ENCODE assay signal across 8 mouse cellular contexts in the genomic region with DNA sequence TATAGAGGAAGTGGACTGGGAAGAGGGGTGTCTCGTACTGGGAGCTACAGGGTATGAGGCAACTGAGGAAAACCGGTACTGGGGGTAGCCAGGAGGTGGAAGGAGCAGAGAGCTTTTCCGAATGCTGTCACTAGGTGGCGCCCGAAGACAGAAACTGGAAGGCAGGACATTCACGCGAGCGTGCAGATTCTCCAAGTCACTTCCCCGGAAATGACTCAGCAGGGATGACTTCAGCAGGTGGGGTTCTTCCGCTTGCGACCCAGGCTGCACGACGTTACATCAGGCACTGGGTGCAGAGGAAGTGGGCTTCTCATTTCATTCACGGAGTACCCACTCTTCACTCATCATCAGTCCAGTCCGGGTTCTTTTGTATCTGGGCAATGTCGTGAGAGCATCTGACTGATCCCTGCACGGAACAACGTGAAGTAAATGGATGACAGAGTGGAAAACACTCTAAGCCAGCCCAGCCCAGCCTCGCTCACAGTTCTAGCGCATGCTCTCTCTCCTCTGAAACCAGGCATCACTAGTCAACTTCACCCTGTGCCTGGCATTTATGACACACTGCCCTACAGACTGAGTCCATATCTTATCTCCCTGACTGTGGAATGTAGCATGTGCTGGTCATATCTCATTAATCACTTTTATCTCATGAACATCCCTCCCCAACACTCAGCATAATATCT. TPM values are rescaled to one million over a fixed set of nuclear protein-coding genes. Genes with fewer than 3 reads are reported as not detected.
A peak's percentile ranks its signal among the peaks of the same experiment; 100 is the strongest.
DNase-seq lines count a peak whose midpoint lies in the region; ATAC-seq lines count a peak whose summit lies in the region.

No protein-coding gene starts in this region.

- ATAC-seq in hindbrain, embryonic 12.5 days (ENCODE audit: low FRiP score) = peak; percentile 83

- peak overlapping the region; percentile 22 for H3K4me3 ChIP-seq in hindbrain, embryonic 12.5 days

- DNase-seq in MN1 (ENCODE audit: low spot score) = peak; percentile 95
- DNase-seq in cerebellum, adult 9-10 months = peak; percentile 97
- DNase-seq in frontal cortex, adult 2 months (ENCODE audit: extremely low spot score in 1 of 2, low spot score in 1 of 2) = peak; percentile 91 to 100
- peak; percentile 97 to 98 for DNase-seq in layer of hippocampus, postnatal 14 days (ENCODE audit: low spot score in 2 of 2)
- DNase-seq in lung, postnatal 14 days = peak; percentile 96
- DNase-seq in retina, adult 2 months (ENCODE audit: low read depth, low spot score) = peak; percentile 78
- peak; percentile 95 to 98 for DNase-seq in thymus, postnatal 36 days

- H3K4me2 ChIP-seq in hindbrain, embryonic 12.5 days (replicated peaks) = peak overlapping the region; percentile 54

- H3K9me3 ChIP-seq in hindbrain, embryonic 12.5 days (replicated peaks) = no peaks in the 10 kb centered on the region

- H3K27ac ChIP-seq in hindbrain, embryonic 12.5 days = no peak overlapping the region

- 16% methylated on average over 20 of the region's 20 CpGs for WGBS in hindbrain, embryonic 12.5 days

- peak overlapping the region; percentile 51 for H3K9ac ChIP-seq in hindbrain, embryonic 12.5 days

- H3K36me3 ChIP-seq in hindbrain, embryonic 12.5 days = no peaks in the 10 kb centered on the region

- no peaks in the 10 kb centered on the region; the same call in 1 of the 2 replicates for H3K27me3 ChIP-seq in hindbrain, embryonic 12.5 days

- H3K4me1 ChIP-seq in hindbrain, embryonic 12.5 days = peaks cover 5% of the 10 kb centered on the region; the same call in 1 of the 2 replicates

RNA-seq across cellular contexts. Expression of gene Tmprss13, which starts 18.3 kb away (rescaled TPM):
- not detected in 2 replicates for polyA plus RNA-seq in frontal cortex, adult 2 months (2012; rRNA removed)
- 0.06 TPM in 1 of 2 replicates, not detected in the other for polyA plus RNA-seq in hindbrain, embryonic 12.5 days (2016; fragmentation: Nextera tagmentation; extraction: Ambion mirVana)
- not detected for total RNA-seq in layer of hippocampus, postnatal 14 days (2021)

RNA-seq across cellular contexts. Expression of gene Il10ra, which starts 31.6 kb away (rescaled TPM):
- 3.1 and 4.0 TPM in 2 replicates for polyA plus RNA-seq in frontal cortex, adult 2 months (2012; rRNA removed)
- polyA plus RNA-seq in hindbrain, embryonic 12.5 days (2016; fragmentation: Nextera tagmentation; extraction: Ambion mirVana) = 0.31 and 0.54 TPM in 2 replicates
- total RNA-seq in layer of hippocampus, postnatal 14 days (2021) = 1 to 10 TPM; 2.7 to 3.1 TPM
